Mouse (Mus musculus) adrenal gland, postnatal 36 days (tissue): ENCODE results near the gene Fam205a3. TPM values are rescaled to one million over a fixed set of nuclear protein-coding genes. Genes with fewer than 3 reads are reported as not detected.
"Not testable (repeated sequence)": the region's sequence is repeated elsewhere in the genome, so short reads cannot be mapped to it uniquely, and the experiment has no call there.

Source experiments
- DNase-seq, 2 experiments: peaks; one replicate each; pipeline ENCODE4 v3.0.0; 2021; ENCODE audit warnings: mixed read lengths in 1 of 2
- long read RNA-seq, 2 experiments: library from polyadenylated mRNA; stranded (forward); transcript quantifications; one replicate each; pipeline ENCODE4 v2.0.0; 2021; ENCODE audit warnings: borderline sequencing depth in 2 of 2
- total RNA-seq, 2 experiments: library from RNA; stranded (reverse); gene quantifications; 2 replicates each; pipeline ENCODE4 v1.2.3; 2021

Gene Fam205a3
- not detected for total RNA-seq
- long read RNA-seq, experiment 1 = 0 reads
- long read RNA-seq, experiment 2 = 0 reads

DNA sequence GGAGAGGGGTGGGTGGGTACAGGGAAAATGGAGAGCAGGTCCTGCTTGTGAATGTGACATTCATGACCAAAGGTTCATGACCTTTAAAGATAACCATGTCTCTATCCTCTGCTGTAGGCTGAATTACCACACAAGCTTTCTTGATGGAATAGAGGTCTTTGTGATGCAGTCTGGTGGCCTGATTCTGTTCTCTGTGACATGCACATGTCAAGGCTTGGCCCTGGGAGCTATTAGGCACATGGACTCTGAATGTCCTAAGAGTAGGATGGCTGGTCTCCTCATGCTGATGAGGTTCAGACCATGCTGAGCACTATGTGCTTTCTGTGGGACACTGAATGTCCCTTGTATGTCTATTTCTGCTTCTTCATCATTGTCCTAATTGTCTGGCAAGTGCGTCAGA lies at the start of gene Fam205a3:
TSS of gene Fam205a3 (plus strand) at position 301 of the 400 bp plus-strand sequence.
- DNase-seq = not testable (repeated sequence)

- not testable (repeated sequence) for DNase-seq
Observed at GRCm38 (mm10) chr4:42293967-42294366, 24.2 kb upstream of the Fam205a3 start, which contains the start of gene Gm21953. Gm21953 (plus strand) TSS chr4:42294267.

Other genes starting within 250 kb of the Fam205a3 start
- not detected for gene Gm3893, start 227.1 kb upstream of the Fam205a3 start, total RNA-seq
- 1 to 10 TPM in 1 of 2 experiments, under 1 TPM in 1; 0.69 to 3.7 TPM for gene Gm13304, start 203.5 kb upstream of the Fam205a3 start, total RNA-seq
- 1 to 10 TPM in 1 of 2 experiments, not detected in 1; 1.5 TPM for gene Gm13306, start 164.9 kb upstream of the Fam205a3 start, total RNA-seq
- 1 to 10 TPM in 1 of 2 experiments, under 1 TPM in 1; 0.56 to 1.2 TPM for gene Gm13305, start 149.7 kb upstream of the Fam205a3 start, total RNA-seq
- under 1 TPM; 0.36 to 0.95 TPM for gene Gm10600, start 77.7 kb upstream of the Fam205a3 start, total RNA-seq
- gene Ccl21b, start 62.6 kb upstream of the Fam205a3 start, total RNA-seq = not detected
- gene Gm21953, start 24.1 kb upstream of the Fam205a3 start, total RNA-seq = not detected
- not detected for gene Gm21586, start 121.0 kb downstream of the Fam205a3 start, total RNA-seq
- under 1 TPM; 0.30 to 0.33 TPM for gene Gm2163, start 148.4 kb downstream of the Fam205a3 start, total RNA-seq
- not detected for gene Fam205a2, start 209.8 kb downstream of the Fam205a3 start, total RNA-seq